Mouse (Mus musculus) spleen, adult 18-20 months (tissue): ENCODE measurements around the gene Rps18.
"Not testable (repeated sequence)": the region's sequence is repeated elsewhere in the genome, so short reads cannot be mapped to it uniquely, and the experiment has no call there.

Source experiments
- DNase-seq, 2 experiments: peaks; one replicate each; pipeline ENCODE4 v3.0.0; 2022; ENCODE audit warnings: mixed read lengths in 2 of 2

Gene Rps18

GRCm38 (mm10) chr17:33968489-33968888 lies 12.7 kb upstream of the Rps18 start:
- DNase-seq, result peak; percentile 60 to 81

GRCm38 (mm10) chr17:33965846-33966550 lies 10.2 kb upstream of the Rps18 start:
- no peak for DNase-seq

- DNase-seq, result no peak
Measured at GRCm38 (mm10) chr17:33965082-33965845, 9.5 kb upstream of the Rps18 start.

GRCm38 (mm10) chr17:33962876-33963275 lies 7.1 kb upstream of the Rps18 start:
- no peak for DNase-seq

GRCm38 (mm10) chr17:33959948-33960347 lies 4.1 kb upstream of the Rps18 start:
- no peak for DNase-seq

- no peak for DNase-seq
Measured at GRCm38 (mm10) chr17:33959135-33959534, 3.3 kb upstream of the Rps18 start.

- no peak for DNase-seq
Measured at GRCm38 (mm10) chr17:33958451-33958850, 2.6 kb upstream of the Rps18 start.

- DNase-seq, result no peak
Measured at GRCm38 (mm10) chr17:33957493-33957892, 1.7 kb upstream of the Rps18 start.

GRCm38 (mm10) chr17:33956336-33956735 lies 535 bp upstream of the Rps18 start:
- no peak for DNase-seq

GRCm38 (mm10) chr17:33954646-33955554 lies 901 bp downstream of the Rps18 start:
- no peak for DNase-seq

GRCm38 (mm10) chr17:33953961-33954565 lies 1.7 kb downstream of the Rps18 start:
- DNase-seq, result no peak

GRCm38 (mm10) chr17:33953310-33953709 lies 2.5 kb downstream of the Rps18 start:
- DNase-seq, result no peak

GRCm38 (mm10) chr17:33952879-33953278 lies 2.9 kb downstream of the Rps18 start:
- no peak for DNase-seq

GRCm38 (mm10) chr17:33952015-33952414 lies 3.8 kb downstream of the Rps18 start:
- not testable (repeated sequence) for DNase-seq

GRCm38 (mm10) chr17:33951021-33951946 lies 4.5 kb downstream of the Rps18 start, which contains the start of gene B3galt4:
B3galt4 (minus strand) TSS chr17:33951488.
- peak; percentile 71 to 77 for DNase-seq

- no peak for DNase-seq
Measured at GRCm38 (mm10) chr17:33950131-33950625, 5.6 kb downstream of the Rps18 start.

GRCm38 (mm10) chr17:33948905-33949537 lies 6.8 kb downstream of the Rps18 start:
- DNase-seq, result no peak

GRCm38 (mm10) chr17:33948090-33948904 lies 7.5 kb downstream of the Rps18 start:
- DNase-seq, result no peak

GRCm38 (mm10) chr17:33947430-33948089 lies 8.2 kb downstream of the Rps18 start:
- DNase-seq, result no peak
